Mouse (Mus musculus): ENCODE data around the gene Nop9.

DNA sequence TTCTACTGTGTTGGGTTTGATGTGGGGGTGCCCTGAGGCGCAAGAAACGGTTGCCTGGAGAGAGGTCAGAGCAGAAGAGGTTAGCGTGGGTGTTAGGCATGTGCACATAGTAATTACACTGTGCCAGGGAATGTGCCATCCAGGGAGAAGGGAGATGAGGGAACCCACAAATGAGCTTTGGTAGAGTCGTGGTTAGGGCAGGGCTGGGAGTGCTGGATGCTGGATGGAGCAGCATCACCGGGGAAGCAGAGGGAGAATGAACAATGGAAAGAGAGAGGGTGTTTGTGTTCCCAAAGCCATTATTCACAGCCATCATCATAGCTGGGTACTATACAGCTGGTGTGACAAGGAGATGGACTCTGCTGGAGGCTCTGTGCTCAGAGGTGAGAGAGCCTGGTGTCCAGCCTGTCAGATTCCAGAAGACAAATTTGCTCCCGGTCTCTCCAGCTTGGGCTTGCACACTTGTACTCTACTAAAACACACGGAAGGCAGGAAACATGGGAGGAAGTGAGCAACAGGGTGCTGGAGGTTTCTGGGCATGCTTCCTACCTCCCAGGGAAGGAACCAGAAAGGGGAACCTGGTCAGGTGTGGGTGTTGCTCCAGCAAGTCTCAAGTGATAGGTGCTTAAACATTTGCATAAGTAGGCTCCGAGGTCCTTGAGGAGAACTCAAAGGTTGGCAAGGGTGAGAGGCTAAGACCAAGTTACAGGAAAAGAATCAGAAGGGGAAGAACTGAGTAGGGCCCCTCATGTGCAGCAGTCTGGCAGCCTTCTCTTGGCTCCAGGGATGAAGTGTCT is 17.4 kb upstream of the Nop9 start:
- TF ChIP-seq ZNF384 (IDR thresholded peaks at IDR 0.05; ENCODE audit: low read depth, low read length) (no peak), ZC3H11A (IDR thresholded peaks at IDR 0.05; ENCODE audit: borderline replicate concordance, low read depth, low read length) (no peak), HCFC1 (IDR thresholded peaks at IDR 0.05; ENCODE audit: borderline replicate concordance, insufficient read depth, low read length) (no peak), CHD2 (IDR thresholded peaks at IDR 0.05; ENCODE audit: low read depth, low read length) (no peak), MAFK (IDR thresholded peaks at IDR 0.05; ENCODE audit: insufficient read depth, low read depth, low read length) (no peak)
